Mouse (Mus musculus) hindbrain, embryonic 11.5 days (tissue): ENCODE data around the gene Dpf1. TPM values are rescaled to one million over a fixed set of nuclear protein-coding genes. Genes with fewer than 3 reads are reported as not detected.

ENCODE experiments used
- ATAC-seq: fragments of 200-750 bp; cut with Nextera tagmentation; 2 replicates; pipeline ENCODE4 v1.8.0; 2017; ENCODE audit warnings: mild to moderate bottlenecking, moderate TSS enrichment, moderate library complexity; ENCODE audit not compliant: low FRiP score
- DNase-seq: peaks from one replicate; pipeline ENCODE4 v3.0.0-alpha.2; 2015; ENCODE audit warnings: low spot score
- H3K27ac ChIP-seq: fragments of 300-500 bp; sonication (generic); 2 replicates; pipeline ENCODE4 v1.5.1; 2014; ENCODE audit warnings: mild to moderate bottlenecking, low read depth, low read length
- H3K27me3 ChIP-seq: fragments of 300-500 bp; sonication (generic); 2 replicates; pipeline ENCODE4 v1.6.1; 2014; ENCODE audit warnings: mild to moderate bottlenecking, low read length, moderate library complexity, mixed read lengths; ENCODE audit not compliant: control insufficient read depth, insufficient read depth
- H3K36me3 ChIP-seq: fragments of 300-500 bp; sonication (generic); 2 replicates; pipeline ENCODE4 v1.6.1; 2014; ENCODE audit warnings: mild to moderate bottlenecking, low read length, moderate library complexity, mixed read lengths; ENCODE audit not compliant: control insufficient read depth, insufficient read depth
- H3K4me1 ChIP-seq: fragments of 300-500 bp; sonication (generic); replicated peaks from 2 replicates; pipeline ENCODE4 v1.6.1; 2014; ENCODE audit warnings: low read length, mixed read lengths; ENCODE audit not compliant: control insufficient read depth, insufficient read depth
- H3K4me2 ChIP-seq: fragments of 300-500 bp; sonication (generic); replicated peaks from 2 replicates; pipeline ENCODE4 v1.6.1; 2014; ENCODE audit warnings: mild to moderate bottlenecking, low read depth, low read length
- H3K4me3 ChIP-seq: fragments of 300-500 bp; sonication (generic); 2 replicates; pipeline ENCODE4 v1.5.1; 2014; ENCODE audit warnings: low read depth, low read length
- H3K9ac ChIP-seq: fragments of 300-500 bp; sonication (generic); 2 replicates; pipeline ENCODE4 v1.6.1; 2014; ENCODE audit warnings: low read depth, low read length
- H3K9me3 ChIP-seq: fragments of 300-500 bp; sonication (generic); 2 replicates; pipeline ENCODE4 v1.6.1; 2016; ENCODE audit warnings: low read length; ENCODE audit not compliant: control insufficient read depth
- WGBS: fragments of 180-500 bp; shearing (Covaris S2); extraction: QIAGEN DNeasy Blood & Tissue Kit; methylation state at CpG from one replicate; pipeline ENCODE4 v1.1.7; 2014; 5-methylcytosine and 5-hydroxymethylcytosine counted together
- polyA plus RNA-seq: library from polyadenylated mRNA; unstranded; fragments of >200 nt; fragmentation: Nextera tagmentation; extraction: Ambion mirVana; gene quantifications from 2 replicates; pipeline ENCODE4 v1.2.1, GENCODE M21; 2014

The Dpf1 gene
- polyA plus RNA-seq, 1 experiment from 2014 or later = 73.6 TPM

DNA sequence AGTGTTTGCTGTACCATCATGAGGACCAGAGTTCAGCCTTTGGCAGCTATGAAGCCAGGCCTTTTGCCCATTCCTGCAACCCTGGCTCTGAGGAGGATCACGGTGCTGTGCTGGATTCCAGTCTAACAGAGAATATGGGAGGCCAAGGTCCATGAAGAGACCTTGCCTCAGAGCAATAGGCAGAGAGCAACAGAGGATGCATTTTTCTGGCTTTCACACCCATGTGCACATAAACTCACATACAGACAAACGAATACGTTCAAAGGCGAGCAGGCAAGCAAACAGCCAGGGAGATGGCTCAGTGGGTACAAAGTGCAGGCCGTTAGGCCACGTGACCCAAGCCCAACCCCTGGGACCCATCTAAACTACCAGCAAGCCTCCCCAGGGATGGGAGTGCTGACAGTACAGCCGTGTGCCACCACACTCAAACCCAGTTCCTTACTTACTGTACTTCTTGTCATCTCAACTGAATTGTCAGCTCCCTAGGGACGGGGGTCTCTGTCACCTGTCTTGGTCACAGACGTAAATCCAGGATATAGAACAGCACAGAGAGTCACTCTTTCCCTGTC, 34.7 kb downstream of the Dpf1 start:
- WGBS = 88% methylated on average over 9 of the region's 9 CpGs
- ATAC-seq = no peak
- H3K27me3 ChIP-seq = no peaks in the 10 kb centered on the region

DNA sequence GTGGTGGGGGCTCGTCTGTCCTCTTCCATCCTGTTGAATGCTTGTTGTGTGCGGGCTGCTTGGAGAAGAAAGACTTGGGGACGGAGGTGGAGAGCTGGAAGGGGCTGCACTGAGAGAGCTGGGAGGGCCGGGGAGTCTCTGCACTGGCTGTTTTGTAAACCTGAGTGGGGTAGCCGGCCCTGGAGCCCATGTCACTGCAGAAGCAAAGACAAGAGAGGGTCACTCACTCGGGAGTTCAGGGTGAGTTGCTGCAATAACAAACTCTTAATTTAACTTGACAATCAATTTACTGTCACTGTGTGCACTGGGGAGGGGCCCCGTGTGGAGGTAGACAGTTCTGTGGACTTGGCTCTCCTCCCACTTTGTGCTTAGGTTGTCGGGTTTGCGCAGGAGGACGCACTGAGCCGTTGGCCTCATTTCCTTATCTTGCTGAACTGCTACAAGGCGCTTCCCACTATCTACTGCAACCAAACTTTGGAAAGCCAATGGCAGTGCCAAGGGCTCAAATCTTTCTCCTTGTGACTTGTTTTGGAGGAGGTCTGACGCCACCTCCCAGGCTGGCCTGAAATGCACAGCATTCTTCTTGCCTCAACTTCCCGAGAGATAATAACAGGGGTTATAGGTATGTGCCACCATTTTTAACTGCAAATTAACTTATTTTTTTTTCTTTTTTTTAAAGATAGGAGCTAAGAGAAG, 35.4 kb downstream of the Dpf1 start:
- Histone ChIP-seq H3K9me3 (no peaks in the 10 kb centered on the region), H3K27ac (no peak overlapping the region), H3K9ac (no peak overlapping the region), H3K27me3 (no peaks in the 10 kb centered on the region), H3K36me3 (no peaks in the 10 kb centered on the region), H3K4me2 (no peak overlapping the region), H3K4me3 (no peak overlapping the region), H3K4me1 (no peaks in the 10 kb centered on the region)
- DNase-seq (no peak), ATAC-seq (no peak)
- 79% methylated on average over 14 of the region's 14 CpGs for WGBS

More for the DNA sequence above, 34.7 kb downstream of the Dpf1 start:
- H3K4me1 ChIP-seq = no peaks in the 10 kb centered on the region
- no peak for DNase-seq
- H3K9ac ChIP-seq = no peak overlapping the region
- no peak overlapping the region for H3K4me3 ChIP-seq
- H3K27ac ChIP-seq = no peak overlapping the region
- H3K4me2 ChIP-seq = no peak overlapping the region
- H3K9me3 ChIP-seq = no peaks in the 10 kb centered on the region
- no peaks in the 10 kb centered on the region for H3K36me3 ChIP-seq

DNA sequence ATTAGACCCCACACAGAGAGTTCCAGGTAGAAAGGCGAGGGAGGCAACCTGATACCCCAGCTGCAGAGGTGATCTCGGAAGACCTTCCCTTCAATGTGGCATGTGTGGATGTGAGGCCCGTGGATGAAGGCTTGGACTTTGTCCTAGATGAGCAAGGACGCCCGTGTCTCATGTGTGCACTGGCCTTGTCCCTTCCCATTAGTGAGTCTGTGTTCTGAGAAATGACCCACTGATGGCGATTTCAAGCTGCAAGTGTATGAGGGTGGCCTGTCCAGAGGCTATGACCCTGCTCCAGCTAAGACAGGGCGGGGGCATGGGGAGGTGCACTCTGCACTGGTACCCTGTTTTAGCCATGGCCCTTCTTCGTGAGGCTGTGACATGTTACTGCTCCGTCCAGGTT, 36.5 kb downstream of the Dpf1 start:
- 87% methylated on average over 9 of the region's 9 CpGs for WGBS
- no peak for DNase-seq

DNA sequence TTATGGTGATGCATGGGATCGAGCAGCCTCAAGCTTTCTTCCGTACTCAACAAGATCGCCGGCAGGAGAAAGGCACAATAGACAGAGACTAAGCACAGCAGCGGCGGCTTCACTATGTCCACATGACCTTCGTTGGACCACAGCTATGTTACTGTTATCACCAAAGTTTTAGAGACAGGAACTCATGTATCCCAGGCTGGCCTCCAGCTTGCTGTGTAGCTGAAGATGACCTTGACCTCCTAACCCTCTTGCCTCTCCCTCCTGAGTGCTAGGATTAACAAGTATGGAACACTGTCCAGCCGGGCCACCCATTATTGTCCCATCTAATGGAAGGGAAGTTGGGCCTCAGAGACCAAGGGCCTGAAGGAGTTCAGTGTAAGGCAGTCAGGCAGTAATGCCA, 37.1 kb downstream of the Dpf1 start:
- ATAC-seq = no peak
- Histone ChIP-seq H3K9ac (no peak overlapping the region), H3K27me3 (no peaks in the 10 kb centered on the region), H3K4me1 (no peaks in the 10 kb centered on the region), H3K4me2 (no peak overlapping the region), H3K27ac (no peak overlapping the region), H3K4me3 (no peak overlapping the region), H3K36me3 (no peaks in the 10 kb centered on the region), H3K9me3 (no peaks in the 10 kb centered on the region)
- 92% methylated on average over 8 of the region's 8 CpGs for WGBS
- no peak for DNase-seq

More for the DNA sequence above, 36.5 kb downstream of the Dpf1 start:
- no peak overlapping the region for H3K9ac ChIP-seq
- no peak overlapping the region for H3K4me2 ChIP-seq
- no peak overlapping the region for H3K4me3 ChIP-seq
- H3K9me3 ChIP-seq = no peaks in the 10 kb centered on the region
- no peaks in the 10 kb centered on the region for H3K36me3 ChIP-seq
- no peaks in the 10 kb centered on the region for H3K4me1 ChIP-seq
- ATAC-seq = no peak
- H3K27me3 ChIP-seq = no peaks in the 10 kb centered on the region
- no peak overlapping the region for H3K27ac ChIP-seq

DNA sequence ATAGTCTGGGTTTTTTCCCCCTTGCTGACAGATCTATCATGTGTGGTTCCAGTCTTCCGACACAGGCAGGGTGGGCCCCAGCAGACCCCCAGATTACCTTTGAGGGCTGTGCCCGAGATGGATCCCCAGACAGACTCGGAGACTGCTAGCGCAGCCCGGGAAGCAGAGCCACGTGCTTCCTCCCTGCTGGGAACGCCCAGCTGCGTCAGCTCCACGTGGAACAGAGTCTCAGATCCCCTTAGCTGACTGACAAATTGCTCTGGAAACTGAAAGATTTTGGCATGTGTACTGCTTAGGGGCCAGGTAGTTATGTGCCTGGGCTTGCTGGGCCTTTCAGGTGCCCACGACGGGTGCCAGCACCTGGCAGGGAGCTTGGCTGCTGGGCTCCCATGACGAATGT, 38.0 kb downstream of the Dpf1 start:
- no peak overlapping the region for H3K4me3 ChIP-seq
- no peak overlapping the region for H3K27ac ChIP-seq
- no peak overlapping the region for H3K4me2 ChIP-seq
- H3K9me3 ChIP-seq = no peaks in the 10 kb centered on the region
- 74% methylated on average over 12 of the region's 12 CpGs for WGBS
- no peaks in the 10 kb centered on the region for H3K36me3 ChIP-seq
- no peak overlapping the region for H3K9ac ChIP-seq
- DNase-seq (no peak), ATAC-seq (no peak)
- H3K4me1 ChIP-seq = no peaks in the 10 kb centered on the region
- no peaks in the 10 kb centered on the region for H3K27me3 ChIP-seq

DNA sequence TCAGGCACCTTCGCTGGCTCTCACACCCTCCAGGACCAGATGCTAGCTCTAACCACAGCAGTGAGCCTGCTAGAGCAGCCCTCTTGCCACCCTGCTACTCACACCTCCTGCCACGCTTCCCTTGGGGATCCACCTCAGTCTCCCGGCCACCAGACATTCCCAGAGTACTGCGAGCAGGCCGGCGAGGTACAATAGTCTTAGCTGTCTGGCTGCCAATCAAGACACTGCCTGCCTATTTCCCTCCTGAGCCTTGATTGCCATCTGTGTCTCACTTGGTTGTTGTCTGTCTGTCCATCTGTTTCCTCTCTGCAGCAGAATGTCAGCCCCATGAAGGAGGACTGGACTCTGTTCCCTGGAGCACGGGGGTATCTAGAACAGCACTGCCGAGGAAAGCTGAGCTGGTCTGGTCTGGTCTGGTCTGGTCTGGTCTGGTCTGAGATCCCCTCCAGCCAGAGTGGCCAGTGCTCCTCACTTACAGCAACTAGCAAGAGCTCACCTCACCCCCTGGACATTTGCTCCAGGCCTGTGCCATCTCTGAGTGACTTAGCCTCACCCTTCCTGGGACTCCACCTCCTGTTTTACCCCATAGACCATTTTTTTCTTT, 38.8 kb downstream of the Dpf1 start:
- no peak overlapping the region for H3K4me3 ChIP-seq
- no peak overlapping the region for H3K27ac ChIP-seq
- H3K36me3 ChIP-seq = no peaks in the 10 kb centered on the region
- H3K9me3 ChIP-seq = no peaks in the 10 kb centered on the region
- no peaks in the 10 kb centered on the region for H3K4me1 ChIP-seq
- ATAC-seq = peak; percentile 41; the same call in 1 of the 2 replicates
- H3K27me3 ChIP-seq = no peaks in the 10 kb centered on the region
- 62% methylated on average over 8 of the region's 8 CpGs for WGBS
- DNase-seq = no peak
- 0 out of 2 replicates have a peak overlapping the region, but pooled peaks have one; percentile 25 for H3K9ac ChIP-seq
- no peak overlapping the region for H3K4me2 ChIP-seq

DNA sequence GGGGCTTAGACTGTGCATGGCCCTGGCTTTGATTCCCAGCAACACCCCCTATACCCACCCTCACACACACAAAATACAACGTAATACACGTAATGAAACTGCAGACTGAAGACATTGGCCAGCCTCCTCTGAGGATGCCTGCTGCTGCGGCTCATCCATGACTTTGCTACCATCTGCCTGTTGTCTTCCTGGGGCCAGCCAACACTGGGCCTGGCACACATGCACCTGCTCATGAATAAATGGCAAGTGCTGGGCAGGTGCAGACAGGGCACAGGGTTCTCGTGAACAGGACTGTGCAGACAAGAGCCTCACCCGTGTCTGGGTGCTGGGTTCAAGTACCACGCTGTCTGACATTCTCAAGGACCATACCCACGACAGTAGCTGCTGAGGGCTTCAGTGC, 40.0 kb downstream of the Dpf1 start:
- WGBS = 94% methylated on average over 7 of the region's 7 CpGs
- ATAC-seq = no peak

DNA sequence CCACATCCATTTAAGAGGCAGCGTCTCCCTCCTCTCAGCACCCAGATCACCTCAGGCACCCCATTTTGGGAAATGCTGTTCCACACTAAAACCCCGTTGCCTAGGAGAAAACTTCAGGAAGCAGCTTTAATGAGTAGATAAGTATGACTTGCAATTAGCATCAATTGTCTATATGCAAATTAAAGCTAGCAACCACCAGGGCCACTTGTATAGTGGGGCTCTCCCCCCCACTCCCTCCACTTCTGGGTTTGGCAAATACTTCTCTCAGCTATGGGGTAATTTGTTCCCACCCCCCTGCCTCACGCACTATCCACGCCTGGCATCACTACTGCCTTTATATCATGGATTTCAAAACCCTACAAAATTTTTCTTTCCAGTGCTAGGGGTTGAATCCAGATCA, 41.8 kb downstream of the Dpf1 start:
- Histone ChIP-seq H3K9ac (no peak overlapping the region), H3K4me2 (no peak overlapping the region), H3K27me3 (no peaks in the 10 kb centered on the region), H3K9me3 (no peaks in the 10 kb centered on the region), H3K4me3 (no peak overlapping the region), H3K27ac (no peak overlapping the region), H3K36me3 (no peaks in the 10 kb centered on the region), H3K4me1 (no peaks in the 10 kb centered on the region)
- ATAC-seq = no peak
- 77% methylated on average over 4 of the region's 4 CpGs for WGBS
- no peak for DNase-seq

More for the DNA sequence above, 40.0 kb downstream of the Dpf1 start:
- no peak overlapping the region for H3K27ac ChIP-seq
- H3K4me2 ChIP-seq = no peak overlapping the region
- H3K9ac ChIP-seq = no peak overlapping the region
- no peaks in the 10 kb centered on the region for H3K36me3 ChIP-seq
- no peaks in the 10 kb centered on the region for H3K9me3 ChIP-seq
- no peaks in the 10 kb centered on the region for H3K4me1 ChIP-seq
- H3K4me3 ChIP-seq = no peak overlapping the region
- no peak for DNase-seq
- no peaks in the 10 kb centered on the region for H3K27me3 ChIP-seq

DNA sequence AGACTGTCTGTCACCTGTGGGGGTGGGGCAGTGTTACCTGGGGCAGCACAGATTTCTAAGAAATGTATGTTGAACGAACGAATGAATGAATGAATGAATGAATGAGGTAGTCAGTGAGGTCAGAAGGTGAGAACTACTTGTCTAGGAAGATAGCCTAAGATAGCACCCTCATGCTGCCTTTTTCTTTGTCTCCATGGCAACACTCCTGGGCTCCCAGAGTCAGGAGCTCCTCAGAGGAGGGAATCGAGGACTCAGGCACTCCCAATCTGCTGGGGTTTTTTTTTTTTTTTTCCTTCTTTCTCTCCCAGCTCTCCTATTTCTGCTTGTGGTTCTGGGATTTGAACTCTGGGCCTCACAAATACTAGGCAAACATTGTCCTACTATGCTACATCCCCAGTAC, 42.5 kb downstream of the Dpf1 start:
- DNase-seq (no peak), ATAC-seq (no peak)
- Histone ChIP-seq H3K9ac (no peak overlapping the region), H3K27ac (no peak overlapping the region), H3K9me3 (no peaks in the 10 kb centered on the region), H3K4me2 (no peak overlapping the region), H3K4me3 (no peak overlapping the region), H3K27me3 (no peaks in the 10 kb centered on the region), H3K36me3 (no peaks in the 10 kb centered on the region), H3K4me1 (no peaks in the 10 kb centered on the region)
- WGBS = 51% methylated on average over 3 of the region's 3 CpGs
